Mouse (Mus musculus) thymus, adult 2 months (tissue): ENCODE measurements around the gene Stk32c. TPM values are rescaled to one million over a fixed set of nuclear protein-coding genes. Genes with fewer than 3 reads are reported as not detected.

Experiments
- DNase-seq: peaks from one replicate; pipeline ENCODE4 v3.0.0; 2021
- H3K27ac ChIP-seq: fragments of 200-500 bp; 2 replicates; pipeline ENCODE4 v1.5.1; 2012; ENCODE audit warnings: low read length, control low read depth; ENCODE audit not compliant: control insufficient read depth, insufficient read depth
- H3K27me3 ChIP-seq: fragments of 200-500 bp; 2 replicates; pipeline ENCODE4 v1.6.1; 2012; ENCODE audit warnings: mild to moderate bottlenecking, low read length, moderate library complexity, mixed read lengths; ENCODE audit not compliant: control insufficient read depth, insufficient read depth
- H3K36me3 ChIP-seq: fragments of 200-500 bp; 2 replicates; pipeline ENCODE4 v1.6.1; 2012; ENCODE audit warnings: mild to moderate bottlenecking, low read length, moderate library complexity; ENCODE audit not compliant: control insufficient read depth, insufficient read depth
- H3K4me1 ChIP-seq: fragments of 200-500 bp; replicated peaks from 2 replicates; pipeline ENCODE4 v1.6.1; 2012; ENCODE audit warnings: low read length; ENCODE audit not compliant: control insufficient read depth, insufficient read depth
- H3K4me3 ChIP-seq: fragments of 200-500 bp; 2 replicates; pipeline ENCODE4 v1.5.1; 2012; ENCODE audit warnings: mild to moderate bottlenecking, low read length, control low read depth, moderate library complexity; ENCODE audit not compliant: control insufficient read depth, insufficient read depth
- CTCF ChIP-seq: fragments of 200-500 bp; IDR thresholded peaks from 2 replicates; pipeline ENCODE4 v1.5.1; 2012; ENCODE audit warnings: mild to moderate bottlenecking, control low read depth, low read length, moderate library complexity, borderline replicate concordance; ENCODE audit not compliant: control insufficient read depth, poor library complexity, insufficient read depth; ENCODE audit errors: extremely low read depth
- POLR2A ChIP-seq: fragments of 200-500 bp; IDR thresholded peaks from 2 replicates; pipeline ENCODE4 v1.6.1; 2012; ENCODE audit warnings: mild to moderate bottlenecking, low read length, control low read depth, moderate library complexity; ENCODE audit not compliant: control insufficient read depth, poor library complexity, insufficient read depth; ENCODE audit errors: extremely low read depth
- WGBS: fragments of 180-500 bp; shearing (Covaris S2); methylation state at CpG from one replicate; pipeline ENCODE4 v1.1.7; 2018; 5-methylcytosine and 5-hydroxymethylcytosine counted together
- polyA plus RNA-seq: library from polyadenylated mRNA; depleted of rRNA; stranded (reverse); fragments of >200 nt; gene quantifications from 2 replicates; pipeline ENCODE4 v1.2.3, GENCODE M21; 2012

The Stk32c gene
- polyA plus RNA-seq, 1 experiment, result 1.3 TPM

DNA sequence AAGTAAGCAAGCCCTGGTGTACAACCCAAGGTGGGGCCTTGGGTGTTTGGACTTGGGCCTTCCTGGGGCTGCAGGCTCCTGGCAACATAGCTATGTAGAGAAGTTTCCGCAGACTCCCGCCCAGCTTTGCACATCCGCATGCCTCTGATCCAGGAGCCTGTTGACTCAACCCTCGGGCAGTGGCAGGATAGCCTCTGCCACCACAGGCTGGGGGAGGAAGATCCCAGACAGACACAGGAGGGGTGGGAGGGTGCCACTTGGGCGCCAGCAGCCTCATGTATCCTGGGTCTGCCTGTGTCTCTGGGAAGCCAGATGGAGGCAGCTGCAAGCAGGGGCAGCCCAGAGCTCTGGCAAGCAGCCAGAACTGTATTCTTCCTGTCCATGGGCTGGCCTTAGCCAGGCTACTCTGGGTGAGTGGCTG is 38.8 kb upstream of the Stk32c start:
- TF ChIP-seq POLR2A, result no peak
- no peak for TF ChIP-seq CTCF
- DNase-seq, result no peak
- Histone ChIP-seq H3K36me3 (no peaks in the 10 kb centered on the region), H3K4me3 (no peak overlapping the region), H3K4me1 (peaks cover 16% of the 10 kb centered on the region), H3K27me3 (no peaks in the 10 kb centered on the region), H3K27ac (no peak overlapping the region)
- WGBS, result 95% methylated on average over 5 of the region's 5 CpGs

DNA sequence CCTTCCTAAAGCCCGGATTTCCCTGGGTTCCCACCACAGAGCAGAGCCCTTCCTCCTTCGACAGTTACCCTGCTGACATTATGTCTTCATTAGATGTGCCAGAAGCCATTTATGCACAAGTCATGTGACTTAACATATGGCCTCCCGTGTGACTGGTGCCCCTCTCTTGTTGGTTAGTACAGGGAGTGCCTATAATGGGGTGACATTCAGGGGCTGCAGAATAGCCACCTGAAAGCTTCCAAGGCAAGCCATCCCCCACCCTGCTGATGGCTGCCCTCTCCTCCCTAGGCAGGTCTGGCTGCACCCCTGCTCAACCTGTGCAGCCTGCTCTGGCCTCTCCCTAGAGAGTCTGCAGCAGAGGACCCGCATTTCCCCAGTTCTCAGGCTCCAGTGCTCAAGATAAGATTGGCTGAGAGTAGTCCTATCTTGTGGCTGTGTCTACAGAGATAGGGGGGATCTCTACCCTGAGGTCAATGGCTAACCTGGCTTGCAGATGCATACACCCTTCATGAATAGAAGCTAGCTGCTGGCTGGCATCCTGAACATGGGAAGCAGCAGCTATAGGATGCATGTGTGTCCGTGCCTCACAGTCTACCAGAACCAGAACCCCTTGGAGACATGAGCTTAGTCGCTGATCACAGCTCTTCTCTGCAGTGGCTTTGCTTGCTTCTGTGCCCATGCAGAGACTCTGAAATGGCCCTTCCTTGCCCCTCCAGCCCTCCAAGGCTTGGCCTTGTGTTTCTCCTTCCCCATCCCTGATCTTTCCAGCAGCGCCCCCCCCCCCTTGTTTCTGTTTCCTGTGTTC is 36.5 kb upstream of the Stk32c start:
- DNase-seq, result no peak
- H3K4me1 ChIP-seq, result peaks cover 16% of the 10 kb centered on the region
- WGBS, result 62% methylated on average over 7 of the region's 7 CpGs
- no peaks in the 10 kb centered on the region for H3K36me3 ChIP-seq
- H3K4me3 ChIP-seq, result no peak overlapping the region
- H3K27ac ChIP-seq, result no peak overlapping the region
- H3K27me3 ChIP-seq, result no peaks in the 10 kb centered on the region
- no peak for TF ChIP-seq CTCF
- no peak for TF ChIP-seq POLR2A

- Histone ChIP-seq H3K36me3 (no peaks in the 10 kb centered on the region), H3K4me1 (peaks cover 16% of the 10 kb centered on the region)
- peak; percentile 26 for DNase-seq
Measured at GRCm38 (mm10) chr7:139248615-139249405, 35.7 kb upstream of the Stk32c start.

DNA sequence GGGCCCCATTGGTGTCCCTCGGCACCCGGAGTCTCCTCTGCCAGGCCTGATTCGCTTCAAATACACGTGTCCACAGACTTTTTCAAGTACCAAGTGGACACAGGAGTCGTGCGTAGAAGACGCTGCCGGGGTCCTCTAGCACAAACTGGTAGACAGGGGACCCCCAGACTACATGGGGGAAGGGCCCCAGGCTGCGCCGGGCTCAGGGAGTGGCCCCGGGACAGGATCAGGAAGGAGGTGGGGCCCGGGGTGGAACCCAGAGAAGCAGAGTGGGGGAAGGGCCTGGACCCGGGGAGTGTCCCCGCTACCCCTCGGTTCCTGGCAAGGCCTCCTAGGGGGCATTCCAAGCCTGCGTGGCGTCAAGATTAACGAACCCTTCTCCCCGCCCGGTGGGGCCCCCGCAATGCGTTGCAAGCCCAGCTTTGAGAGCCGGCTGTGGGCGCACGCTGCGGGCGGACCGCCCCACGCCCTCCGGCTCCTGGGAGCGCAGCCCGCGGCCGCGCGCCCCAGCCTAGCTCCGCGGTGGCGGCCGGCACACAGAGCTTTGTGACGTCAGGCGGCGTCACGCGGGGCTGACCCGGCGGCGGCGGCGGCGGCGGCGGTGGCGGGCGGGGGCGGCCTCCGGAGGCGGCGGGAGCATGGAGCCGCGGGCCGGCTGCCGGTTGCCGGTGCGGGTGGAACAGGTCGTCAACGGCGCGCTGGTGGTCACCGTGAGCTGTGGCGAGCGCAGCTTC is 34.9 kb upstream of the Stk32c start, which contains the start of gene Pwwp2b:
Gene Pwwp2b, plus strand, starts transcription at position 602 of the 734 bp plus-strand sequence.
- H3K4me1 ChIP-seq, result peaks cover 16% of the 10 kb centered on the region

More at GRCm38 (mm10) chr7:139248615-139249405, 35.7 kb upstream of the Stk32c start:
- no peak for TF ChIP-seq POLR2A
- TF ChIP-seq CTCF, result no peak
- Histone ChIP-seq H3K4me3 (peak overlapping the region; percentile 68), H3K27ac (no peak overlapping the region), H3K27me3 (no peaks in the 10 kb centered on the region)
- WGBS, result 5% methylated on average over 45 of the region's 45 CpGs

GRCm38 (mm10) chr7:139246931-139247880 is 34.1 kb upstream of the Stk32c start:
- H3K27ac ChIP-seq, result peak overlapping the region; percentile 7; the same call in 1 of the 2 replicates
- no peaks in the 10 kb centered on the region for H3K36me3 ChIP-seq
- no peaks in the 10 kb centered on the region for H3K27me3 ChIP-seq
- no peak for DNase-seq
- peaks cover 16% of the 10 kb centered on the region for H3K4me1 ChIP-seq
- H3K4me3 ChIP-seq, result peak overlapping the region; percentile 68
- TF ChIP-seq POLR2A, result no peak
- no peak for TF ChIP-seq CTCF
- 71% methylated on average over 38 of the region's 38 CpGs for WGBS

More for the DNA sequence above, 34.9 kb upstream of the Stk32c start, which contains the start of gene Pwwp2b:
- 2% methylated on average over 72 of the region's 72 CpGs for WGBS
- no peaks in the 10 kb centered on the region for H3K27me3 ChIP-seq
- 0 out of 2 replicates have a peak, but pooled peaks have one; percentile 14 for TF ChIP-seq CTCF
- TF ChIP-seq POLR2A, result peak; percentile 45; the same call in 1 of the 2 replicates
- no peaks in the 10 kb centered on the region for H3K36me3 ChIP-seq
- H3K27ac ChIP-seq, result peak within 1 kb of the TSS; percentile 7; the same call in 1 of the 2 replicates
- DNase-seq, result peak; percentile 76
- H3K4me3 ChIP-seq, result peak within 1 kb of the TSS; percentile 68
